Mouse (Mus musculus) forebrain, embryonic 14.5 days (tissue): Measurements from ENCODE around the gene Ace. TPM values are rescaled to one million over a fixed set of nuclear protein-coding genes. Genes with fewer than 3 reads are reported as not detected.
"Not testable (repeated sequence)": the region's sequence is repeated elsewhere in the genome, so short reads cannot be mapped to it uniquely, and the experiment has no call there.

Experiments used
- ATAC-seq: fragments of 200-750 bp; cut with Nextera tagmentation; 2 replicates; pipeline ENCODE4 v1.8.0; 2017; ENCODE audit warnings: mild to moderate bottlenecking, moderate library complexity
- DNase-seq: peaks from one replicate; pipeline ENCODE4 v3.0.0-alpha.2; 2015; ENCODE audit warnings: low spot score
- H3K27ac ChIP-seq: fragments of 300-500 bp; sonication (generic); 2 replicates; pipeline ENCODE4 v1.5.1; 2014; ENCODE audit warnings: low read depth, mild to moderate bottlenecking, control low read depth, low read length, moderate library complexity
- H3K27me3 ChIP-seq: fragments of 300-500 bp; sonication (generic); replicated peaks from 2 replicates; pipeline ENCODE4 v1.6.1; 2014; ENCODE audit warnings: low read length, control low read depth, mixed read lengths; ENCODE audit not compliant: control insufficient read depth, insufficient read depth
- H3K36me3 ChIP-seq: fragments of 300-500 bp; sonication (generic); 2 replicates; pipeline ENCODE4 v1.6.1; 2014; ENCODE audit warnings: low read length, control low read depth; ENCODE audit not compliant: control insufficient read depth, insufficient read depth
- H3K4me1 ChIP-seq: fragments of 300-500 bp; sonication (generic); 2 replicates; pipeline ENCODE4 v1.6.1; 2014; ENCODE audit warnings: antibody characterized with exemption, low read length, control low read depth; ENCODE audit not compliant: control insufficient read depth, insufficient read depth
- H3K4me2 ChIP-seq: fragments of 300-500 bp; sonication (generic); 2 replicates; pipeline ENCODE4 v1.6.1; 2014; ENCODE audit warnings: mild to moderate bottlenecking, control low read depth, low read length
- H3K4me3 ChIP-seq: fragments of 300-500 bp; sonication (generic); 2 replicates; pipeline ENCODE4 v1.5.1; 2014; ENCODE audit warnings: low read depth, low read length, control low read depth
- H3K9ac ChIP-seq: fragments of 300-500 bp; sonication (generic); 2 replicates; pipeline ENCODE4 v1.6.1; 2014; ENCODE audit warnings: mild to moderate bottlenecking, low read length, control low read depth, moderate library complexity
- H3K9me3 ChIP-seq: fragments of 300-500 bp; sonication (generic); replicated peaks from 2 replicates; pipeline ENCODE4 v1.6.1; 2016; ENCODE audit warnings: low read length, control low read depth, mixed read lengths; ENCODE audit not compliant: control insufficient read depth
- WGBS: fragments of 180-500 bp; shearing (Covaris S2); extraction: QIAGEN DNeasy Blood & Tissue Kit; methylation state at CpG from one replicate; pipeline ENCODE4 v1.1.7; 2014; 5-methylcytosine and 5-hydroxymethylcytosine counted together
- polyA plus RNA-seq: library from polyadenylated mRNA; unstranded; fragments of >200 nt; fragmentation: Nextera tagmentation; extraction: Ambion mirVana; gene quantifications from 2 replicates; pipeline ENCODE4 v1.2.1, GENCODE M21; 2014

The Ace gene
- polyA plus RNA-seq, 1 experiment from 2014 or later, result 1.9 TPM

DNA sequence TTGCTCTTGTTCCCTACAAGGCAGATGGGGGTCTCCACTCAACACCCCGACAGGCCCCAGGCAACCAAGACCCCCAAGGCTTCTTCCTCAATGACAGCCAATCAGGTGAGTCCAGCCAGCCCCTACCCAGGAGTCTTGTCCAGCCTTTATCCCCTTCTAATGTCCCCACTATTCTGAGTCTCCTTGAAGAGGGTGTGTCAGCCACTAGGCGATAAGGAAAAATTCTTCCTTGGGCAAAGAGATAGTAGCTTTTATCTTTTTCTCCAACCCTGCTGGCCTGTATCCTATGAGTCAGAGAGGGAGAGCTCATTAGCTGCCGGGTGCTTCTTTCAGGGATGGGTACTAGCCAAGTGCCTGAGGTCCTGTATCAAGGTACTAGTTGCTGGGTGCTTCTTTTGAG lies 58.0 kb downstream of the Ace start:
- ATAC-seq, result no peak
- Histone ChIP-seq H3K4me3 (no peak overlapping the region), H3K9me3 (no peaks in the 10 kb centered on the region), H3K4me2 (no peak overlapping the region), H3K27ac (no peak overlapping the region), H3K27me3 (no peaks in the 10 kb centered on the region; the same call in 1 of the 2 replicates), H3K36me3 (no peaks in the 10 kb centered on the region), H3K9ac (no peak overlapping the region), H3K4me1 (no peaks in the 10 kb centered on the region)
- no peak for DNase-seq
- WGBS, result 84% methylated on average over 3 of the region's 3 CpGs

DNA sequence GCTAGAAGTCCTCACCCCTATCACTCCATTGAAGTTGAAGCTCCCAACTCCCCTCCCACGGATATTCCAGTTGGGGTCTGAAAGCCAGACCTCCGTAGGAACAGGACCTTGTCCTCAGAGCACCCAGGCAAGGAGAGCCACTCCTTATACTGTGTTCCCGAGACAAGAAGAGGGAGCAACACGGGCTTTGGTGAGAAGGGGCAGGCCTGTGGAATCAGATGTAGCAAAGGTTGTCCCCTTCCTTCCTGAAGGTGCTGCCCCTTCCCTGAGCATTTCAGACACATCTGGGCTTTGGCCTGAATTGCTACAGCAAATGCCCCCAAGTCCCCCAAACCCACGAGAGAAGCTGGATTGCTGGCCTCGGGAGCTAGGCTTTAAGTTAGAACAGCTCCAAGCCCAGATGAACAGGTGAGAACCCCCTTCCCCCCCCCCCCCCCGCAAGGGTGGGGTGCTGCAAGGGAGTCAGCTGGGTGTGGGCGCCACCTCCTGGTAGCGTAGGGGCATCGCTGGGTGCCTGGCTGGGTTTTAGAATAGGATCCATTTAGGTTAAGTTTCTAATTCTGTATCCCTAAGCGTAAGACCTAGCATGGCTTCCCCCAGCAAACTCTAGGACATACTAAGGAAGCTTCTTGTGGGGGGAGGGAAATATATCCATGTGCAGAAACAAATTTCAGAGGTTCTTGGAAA lies 58.9 kb downstream of the Ace start:
- no peak for ATAC-seq

DNA sequence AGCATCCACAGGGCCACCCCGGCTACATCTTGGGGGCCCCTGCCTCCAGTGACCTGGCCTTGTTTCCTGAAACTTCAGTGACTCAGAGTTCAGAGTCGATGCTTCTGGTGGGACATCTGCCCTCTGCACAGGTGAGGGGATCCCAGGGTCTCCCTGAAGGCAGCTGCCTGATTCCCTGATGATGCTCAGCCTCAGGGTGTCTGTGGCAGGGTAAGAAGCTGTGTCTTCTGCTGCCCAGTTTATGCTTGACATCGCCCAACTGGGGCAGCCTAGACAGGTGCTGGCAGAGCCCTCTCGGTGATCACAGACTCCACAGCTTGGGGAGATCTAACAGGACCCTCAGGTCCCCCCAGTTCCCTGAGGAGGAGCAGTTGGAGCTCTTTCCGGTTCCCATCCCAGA lies 59.9 kb downstream of the Ace start:
- DNase-seq (no peak), ATAC-seq (no peak)
- no peak overlapping the region for H3K4me3 ChIP-seq
- H3K27me3 ChIP-seq, result no peaks in the 10 kb centered on the region
- H3K9ac ChIP-seq, result no peak overlapping the region
- WGBS, result 96% methylated on average over 5 of the region's 5 CpGs
- H3K27ac ChIP-seq, result no peak overlapping the region
- no peaks in the 10 kb centered on the region for H3K9me3 ChIP-seq
- H3K36me3 ChIP-seq, result no peaks in the 10 kb centered on the region
- no peaks in the 10 kb centered on the region for H3K4me1 ChIP-seq
- no peak overlapping the region for H3K4me2 ChIP-seq

More for the DNA sequence above, 58.9 kb downstream of the Ace start:
- 38% methylated on average over 11 of the region's 11 CpGs for WGBS
- no peaks in the 10 kb centered on the region for H3K27me3 ChIP-seq
- H3K9ac ChIP-seq, result no peak overlapping the region
- H3K4me1 ChIP-seq, result no peaks in the 10 kb centered on the region
- no peak overlapping the region for H3K27ac ChIP-seq
- H3K9me3 ChIP-seq, result no peaks in the 10 kb centered on the region
- no peak overlapping the region for H3K4me2 ChIP-seq
- H3K4me3 ChIP-seq, result no peak overlapping the region
- DNase-seq, result peak; percentile 43
- H3K36me3 ChIP-seq, result no peaks in the 10 kb centered on the region

DNA sequence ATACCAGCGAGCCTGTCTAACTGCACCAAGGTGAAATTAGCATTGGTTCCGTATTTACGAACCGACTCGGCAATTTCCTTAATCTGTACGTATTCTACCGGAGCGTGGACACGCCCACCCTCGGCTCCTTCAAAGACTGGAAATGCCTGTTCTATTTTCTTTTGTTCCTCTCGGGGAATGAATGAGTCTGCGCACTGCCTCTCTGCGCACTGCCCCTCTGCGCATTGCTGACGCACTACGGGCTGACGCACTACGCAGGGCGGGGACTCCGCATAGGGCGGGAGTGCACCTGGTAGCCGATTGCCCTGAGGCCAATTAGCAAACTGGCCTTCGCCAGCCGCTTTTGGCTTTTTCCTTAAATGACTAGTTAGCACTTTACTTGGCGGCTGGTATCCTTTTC lies 64.3 kb downstream of the Ace start:
- not testable (repeated sequence) for H3K27me3 ChIP-seq, H3K4me1 ChIP-seq

DNA sequence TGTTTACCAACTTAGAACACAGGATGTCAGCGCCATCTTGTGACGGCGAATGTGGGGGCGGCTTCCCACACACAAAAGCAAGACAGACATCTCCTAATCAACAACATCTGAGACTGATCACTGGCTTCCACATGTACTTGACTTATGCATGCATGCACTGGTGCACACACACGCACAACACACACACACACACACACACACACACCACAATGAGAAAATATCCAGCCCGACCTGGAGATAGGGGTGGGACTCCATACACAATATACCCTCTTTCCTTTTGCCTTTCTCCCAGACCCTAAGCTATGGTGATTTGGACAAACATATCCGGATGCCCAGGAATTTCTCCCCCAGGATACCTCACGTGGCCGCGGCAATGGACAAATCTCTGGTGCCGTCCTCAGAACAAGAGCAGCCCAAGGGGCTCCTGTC lies 65.8 kb downstream of the Ace start:
- Histone ChIP-seq H3K4me3 (no peak overlapping the region), H3K4me2 (peak overlapping the region; percentile 31; the same call in 1 of the 2 replicates), H3K4me1 (peaks cover 12% of the 10 kb centered on the region), H3K9ac (peak overlapping the region; percentile 25; the same call in 1 of the 2 replicates), H3K27ac (peak overlapping the region; percentile 79), H3K27me3 (no peaks in the 10 kb centered on the region), H3K9me3 (no peaks in the 10 kb centered on the region), H3K36me3 (no peaks in the 10 kb centered on the region)
- WGBS, result 58% methylated on average over 11 of the region's 11 CpGs
- ATAC-seq (0 out of 2 replicates have a peak, but pooled peaks have one; percentile 6), DNase-seq (peak; percentile 41)

More for the DNA sequence above, 64.3 kb downstream of the Ace start:
- WGBS, result 38% methylated on average over 5 of the region's 25 CpGs
- H3K4me2 ChIP-seq, result 0 out of 2 replicates have a peak overlapping the region, but pooled peaks have one; percentile 23
- H3K4me3 ChIP-seq, result peak overlapping the region; percentile 20; the same call in 1 of the 2 replicates
- peak overlapping the region; percentile 76; the same call in 1 of the 2 replicates for H3K27ac ChIP-seq
- not testable (repeated sequence) for H3K36me3 ChIP-seq, H3K9me3 ChIP-seq, ATAC-seq, H3K9ac ChIP-seq, DNase-seq

DNA sequence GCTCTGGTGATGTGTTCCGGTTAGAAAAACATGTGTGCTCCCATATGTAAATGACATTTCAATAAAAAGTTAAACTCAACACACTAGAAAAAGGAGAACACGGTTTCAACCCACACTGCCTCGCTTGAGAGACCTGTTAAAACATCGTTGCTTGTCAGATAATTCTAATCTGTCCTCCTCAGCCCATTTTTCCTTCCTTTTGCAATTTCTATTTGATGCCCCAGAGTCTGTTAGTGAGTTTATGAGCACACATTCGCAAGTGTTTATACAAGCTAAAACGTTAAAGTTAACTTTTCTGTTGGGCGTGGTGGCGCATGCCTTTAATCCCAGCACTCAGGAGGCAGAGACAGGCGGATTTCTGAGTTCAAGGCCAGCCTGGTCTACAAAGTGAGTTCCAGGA lies 67.2 kb downstream of the Ace start:
- Histone ChIP-seq H3K4me1 (peaks cover 16% of the 10 kb centered on the region), H3K27ac (no peak overlapping the region), H3K9me3 (no peaks in the 10 kb centered on the region), H3K9ac (no peak overlapping the region), H3K4me3 (no peak overlapping the region), H3K27me3 (no peaks in the 10 kb centered on the region), H3K4me2 (no peak overlapping the region), H3K36me3 (no peaks in the 10 kb centered on the region)
- ATAC-seq (no peak), DNase-seq (no peak)
- WGBS, result 90% methylated on average over 9 of the region's 9 CpGs

DNA sequence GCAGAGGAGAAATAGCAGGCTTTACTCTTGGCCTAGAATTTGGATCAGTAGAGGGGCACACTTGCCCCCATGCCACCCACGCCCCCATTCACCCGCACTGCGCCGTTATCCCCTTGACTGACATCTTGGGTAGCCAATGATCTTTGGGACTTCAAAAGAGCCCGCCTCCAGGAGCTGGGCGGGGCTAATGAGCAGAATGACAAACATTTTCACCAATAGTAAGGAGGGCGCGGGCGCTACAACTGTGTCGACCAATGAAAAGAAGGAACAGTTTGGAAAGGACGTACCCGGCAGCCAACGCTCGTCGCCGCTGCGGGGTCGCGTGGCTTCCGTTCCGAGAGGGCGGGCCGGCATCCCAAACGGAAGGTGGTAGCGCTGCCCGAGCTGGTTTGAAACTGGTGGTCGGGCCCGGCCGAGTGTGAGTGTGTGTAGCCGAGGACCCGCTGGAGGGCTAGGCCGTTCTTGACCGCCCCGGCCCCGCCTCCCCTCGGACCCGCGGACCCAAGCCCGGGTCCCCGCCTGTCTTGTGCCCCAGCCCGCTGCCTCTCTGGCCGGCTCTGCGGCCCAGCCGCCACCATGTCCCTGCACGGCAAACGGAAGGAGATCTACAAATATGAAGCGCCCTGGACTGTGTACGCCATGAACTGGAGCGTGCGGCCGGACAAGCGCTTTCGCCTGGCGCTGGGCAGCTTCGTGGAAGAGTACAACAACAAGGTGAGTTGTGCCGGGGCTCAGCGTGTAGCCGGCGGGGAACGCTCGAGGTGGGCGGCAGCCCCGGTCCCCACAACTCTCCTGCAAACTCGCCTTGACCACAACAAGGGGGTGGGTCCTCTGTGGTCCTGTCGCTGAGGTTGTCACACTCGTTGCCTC lies 69.0 kb downstream of the Ace start, which contains the start of gene Dcaf7:
Gene Dcaf7 (plus strand): TSS at position 325 of the 870 bp plus-strand sequence.
- peak; percentile 99 for ATAC-seq
- Histone ChIP-seq H3K36me3 (no peaks in the 10 kb centered on the region), H3K27me3 (no peaks in the 10 kb centered on the region), H3K9ac (peak within 1 kb of the TSS; percentile 86), H3K4me3 (peak within 1 kb of the TSS; percentile 92), H3K4me1 (peaks cover 16% of the 10 kb centered on the region), H3K4me2 (peak within 1 kb of the TSS; percentile 81), H3K9me3 (no peaks in the 10 kb centered on the region), H3K27ac (peak within 1 kb of the TSS; percentile 85)
- under 1% methylated on average over 66 of the region's 66 CpGs for WGBS
- peak; percentile 99 for DNase-seq

DNA sequence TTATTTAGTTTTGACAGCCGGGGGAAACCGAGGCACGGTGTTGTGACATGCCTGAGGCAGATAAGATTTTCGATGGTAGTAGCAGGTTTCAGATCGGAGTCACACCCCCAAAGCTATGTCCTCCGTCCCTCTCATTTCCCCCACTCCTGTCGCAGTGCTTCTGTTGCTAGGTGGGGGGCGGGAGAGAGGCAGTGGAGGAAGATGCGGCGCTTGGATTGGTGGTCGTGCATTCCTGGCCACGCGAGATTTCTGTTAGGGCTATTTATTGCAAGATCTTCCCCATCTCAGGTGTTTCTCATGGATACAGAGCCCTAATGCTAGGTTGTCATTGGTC lies 69.6 kb downstream of the Ace start:
- WGBS, result 0% methylated on average over 13 of the region's 13 CpGs
- H3K27me3 ChIP-seq, result no peaks in the 10 kb centered on the region
- peak overlapping the region; percentile 81 for H3K4me2 ChIP-seq
- peaks cover 16% of the 10 kb centered on the region for H3K4me1 ChIP-seq
- peak overlapping the region; percentile 85 for H3K27ac ChIP-seq
- no peaks in the 10 kb centered on the region for H3K36me3 ChIP-seq
- ATAC-seq (no peak), DNase-seq (peak; percentile 77)
- H3K9ac ChIP-seq, result peak overlapping the region; percentile 86
- no peaks in the 10 kb centered on the region for H3K9me3 ChIP-seq
- peak overlapping the region; percentile 92 for H3K4me3 ChIP-seq
